Mouse (Mus musculus) bone marrow macrophage, adult 2 months (primary cell): Measurements from ENCODE around the gene Cryl1.

Experiments used
- CTCF ChIP-seq: IDR thresholded peaks from 2 replicates; pipeline ENCODE4 v1.5.1; 2012; ENCODE audit warnings: low read depth, mild to moderate bottlenecking, low read length, moderate library complexity
- POLR2A ChIP-seq: IDR thresholded peaks from 2 replicates; pipeline ENCODE4 v1.6.1; 2012; ENCODE audit warnings: mild to moderate bottlenecking, low read depth, low read length, borderline replicate concordance

GRCm38 (mm10) chr14:57329600-57329999 lies 68.7 kb downstream of the Cryl1 start:
- TF ChIP-seq CTCF (no peak), POLR2A (no peak)
